Mouse (Mus musculus): ENCODE measurements around the gene Adgrd1.

DNA sequence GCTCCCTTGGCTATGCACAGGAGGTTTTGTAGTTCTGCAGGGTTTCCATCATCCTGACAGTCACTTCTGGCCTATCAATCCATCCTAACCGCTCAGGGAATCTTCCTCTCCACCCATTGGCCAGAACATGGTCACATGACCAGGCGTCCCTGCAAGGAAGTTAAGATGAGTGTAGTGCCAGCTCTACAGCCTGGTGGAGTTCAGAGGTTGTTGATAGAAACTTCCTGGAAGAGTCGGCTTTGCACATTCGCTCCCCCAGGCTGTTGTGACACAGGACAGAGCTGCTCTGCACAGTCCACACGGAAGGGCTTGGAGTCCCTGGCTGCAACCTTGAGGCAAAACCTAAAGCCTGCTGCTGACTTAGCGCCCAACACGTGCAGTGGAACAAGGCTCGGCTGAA lies 152.5 kb downstream of the Adgrd1 start:
- no peak for TF ChIP-seq CTCF (IDR thresholded peaks at IDR 0.05; ENCODE audit: borderline replicate concordance, control insufficient read depth, extremely low read depth, insufficient read depth, low read length, poor library complexity)
- TF ChIP-seq POLR2A (IDR thresholded peaks at IDR 0.05; ENCODE audit: control insufficient read depth, extremely low read depth, insufficient read depth, low read length, poor library complexity), result no peak
